Mouse (Mus musculus) hematopoietic stem cell, adult 5-6 weeks (primary cell): ENCODE data around the gene Prpf40b. TPM values are rescaled to one million over a fixed set of nuclear protein-coding genes. Genes with fewer than 3 reads are reported as not detected.
A peak's percentile ranks its signal among the peaks of the same experiment; 100 is the strongest.

Experiments
- ATAC-seq, 2 experiments: fragments of 125-278 bp in 1 of 2; replicated peaks in 1 of 2; 2 replicates each; pipeline ENCODE4 v1.8.0; 2016 to 2017; ENCODE audit warnings: inconsistent platforms in 2 of 2, mild to moderate bottlenecking in 2 of 2, moderate number of reproducible peaks in 2 of 2, low read depth in 1 of 2, moderate TSS enrichment in 1 of 2; ENCODE audit not compliant: low FRiP score in 2 of 2, poor library complexity in 2 of 2, severe bottlenecking in 2 of 2, insufficient read depth in 1 of 2, low TSS enrichment in 1 of 2
- total RNA-seq: library from RNA; stranded (forward); fragments of 172-1452, 232-1000 nt; gene quantifications from 2 replicates; pipeline ENCODE4 v1.2.3, GENCODE M21; 2017

Gene Prpf40b
- total RNA-seq, 1 experiment from 2014 or later, result 22.0 TPM

DNA sequence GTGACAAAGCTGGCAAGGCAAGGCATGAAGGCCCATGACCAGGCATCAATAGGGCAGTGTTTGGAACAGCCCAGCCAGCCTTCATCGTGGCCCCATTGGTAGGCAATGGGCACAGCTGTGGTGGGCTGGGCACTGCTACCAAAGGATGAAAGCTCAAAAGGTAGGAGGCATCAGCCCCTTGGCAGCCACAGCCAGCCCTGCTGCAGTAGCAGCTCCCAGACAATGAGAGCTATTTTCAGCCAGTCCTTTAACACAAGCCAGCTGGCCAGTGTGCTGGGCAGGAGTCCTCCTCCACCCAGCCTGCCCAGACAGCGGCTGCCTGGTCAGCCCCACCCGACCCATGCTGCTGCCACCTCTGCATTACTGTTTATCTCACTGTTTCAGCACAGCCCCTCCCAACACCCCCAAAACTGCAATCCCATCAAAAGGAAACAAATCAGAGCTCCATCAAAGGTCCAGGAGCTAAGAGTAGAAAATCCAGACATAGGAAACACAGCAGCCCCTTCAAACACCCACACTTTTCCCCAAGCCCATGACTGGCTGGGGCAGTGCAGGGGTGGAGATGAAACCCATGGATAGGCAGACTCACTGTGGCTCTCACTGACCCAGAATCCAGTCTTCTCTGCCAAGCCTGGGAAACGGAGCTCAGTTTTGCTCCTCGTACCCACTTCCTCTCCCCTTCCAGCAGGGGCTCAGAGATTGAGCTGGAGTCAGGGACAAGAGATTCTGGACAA is 48.7 kb downstream of the Prpf40b start:
- no peak for ATAC-seq

DNA sequence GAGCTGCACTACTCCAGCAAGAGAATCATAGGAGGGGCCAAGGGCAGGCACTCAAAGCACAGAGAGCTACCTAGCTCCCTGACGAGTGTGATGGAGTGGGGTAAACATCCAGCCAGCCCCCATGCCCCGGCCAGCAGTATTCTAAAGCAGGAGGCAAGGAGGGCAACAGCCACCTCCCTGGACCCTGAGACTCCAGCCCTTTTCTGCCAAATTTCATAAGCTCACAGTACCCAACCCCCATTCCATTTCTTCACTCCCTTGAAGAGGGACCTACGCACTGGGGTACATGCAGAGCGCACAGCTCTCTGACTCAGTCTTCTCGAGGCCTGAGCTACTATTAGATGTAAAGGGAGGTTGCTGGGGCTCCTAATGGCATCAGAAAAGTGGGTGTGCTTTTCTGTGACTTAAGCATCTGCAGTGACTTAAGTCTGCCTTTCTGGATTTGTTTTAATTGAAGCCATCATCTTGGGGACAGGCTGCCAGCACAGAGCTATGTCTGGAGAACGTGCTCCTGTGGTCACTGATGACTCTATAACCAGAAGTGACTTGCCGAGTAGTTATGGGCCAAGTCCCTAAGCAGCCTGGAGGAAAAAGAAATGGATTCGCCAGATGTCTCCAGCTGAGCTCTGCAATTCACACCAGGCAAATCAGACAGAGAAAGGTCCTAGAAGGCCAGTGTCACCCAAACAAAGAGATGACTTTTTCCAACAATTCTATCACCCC is 49.4 kb downstream of the Prpf40b start:
- ATAC-seq, result no peak

DNA sequence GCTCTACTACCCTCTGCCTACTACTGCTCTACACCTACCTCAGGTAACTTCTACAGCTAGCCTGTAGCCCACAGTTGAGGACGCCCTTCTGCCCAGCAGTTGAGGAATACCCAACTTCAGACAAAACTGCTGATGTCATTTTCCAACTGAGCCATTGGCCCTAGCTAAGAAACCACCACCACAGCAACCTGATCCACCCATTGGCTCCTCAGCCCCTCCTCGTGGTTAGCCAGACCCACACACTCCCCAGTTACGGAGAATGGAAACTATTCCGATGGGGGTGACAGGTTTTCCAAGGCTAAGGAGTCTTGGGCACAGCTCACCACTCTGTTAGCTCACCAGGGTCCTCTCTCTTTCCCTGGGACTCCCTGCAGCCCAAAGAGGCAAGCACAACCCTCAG is 50.1 kb downstream of the Prpf40b start:
- no peak for ATAC-seq

DNA sequence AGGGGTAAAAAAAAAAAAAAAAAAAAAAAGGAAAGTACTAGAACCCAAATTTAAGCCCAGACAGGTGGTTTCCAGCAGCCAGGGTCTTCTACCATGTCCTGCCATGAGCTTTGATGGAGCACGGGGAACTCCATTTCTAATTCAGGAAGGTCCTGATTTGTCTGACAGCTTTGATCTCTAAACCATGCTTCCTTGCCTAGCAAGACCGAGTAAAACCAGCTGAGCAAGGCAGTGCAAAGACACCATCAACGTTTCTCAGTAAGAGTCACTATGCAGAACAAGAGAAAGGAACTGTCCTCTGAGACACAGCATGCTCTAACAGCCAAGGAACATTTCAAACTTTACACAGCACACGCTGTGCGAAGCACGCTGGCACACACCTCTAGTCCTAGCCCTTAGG is 56.7 kb downstream of the Prpf40b start:
- ATAC-seq, result no peak

DNA sequence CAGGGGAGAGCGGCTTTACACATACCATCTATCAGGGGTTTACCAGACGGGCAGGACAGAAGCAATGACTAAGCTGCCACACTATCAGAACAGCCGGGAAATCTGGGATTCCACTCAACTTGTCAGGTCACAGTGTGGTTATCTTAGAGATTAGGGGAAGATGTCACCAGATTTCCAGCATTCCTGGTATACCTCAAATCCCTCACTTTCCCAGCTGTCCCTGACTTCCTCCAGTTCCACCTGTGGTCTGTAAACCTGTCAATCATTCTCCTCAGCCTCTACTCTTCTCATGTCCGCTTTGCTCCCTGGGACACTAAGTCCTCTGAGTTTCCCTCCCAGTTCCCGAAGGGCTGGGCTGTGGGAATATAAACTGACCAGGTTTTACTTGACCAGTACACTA is 57.4 kb downstream of the Prpf40b start:
- no peak for ATAC-seq

DNA sequence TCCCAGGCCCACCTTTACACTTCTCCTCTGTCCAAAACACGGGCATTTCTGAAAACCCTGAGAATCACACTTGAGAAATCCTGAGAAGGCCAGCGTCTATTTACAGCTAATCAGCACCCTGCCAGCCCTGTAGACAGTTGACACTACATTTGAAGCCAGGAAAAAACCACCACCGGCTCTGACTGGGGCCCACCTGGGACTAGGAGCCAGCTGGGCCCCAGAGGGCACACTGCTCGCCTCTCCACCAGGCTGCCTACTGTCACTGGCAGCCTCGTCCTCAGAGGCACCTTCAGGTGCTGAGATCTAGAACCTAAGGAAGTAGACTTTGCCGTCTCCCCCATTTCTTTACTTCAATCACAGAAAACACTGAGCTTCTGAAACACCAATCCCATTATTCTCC is 60.8 kb downstream of the Prpf40b start:
- ATAC-seq, result no peak

DNA sequence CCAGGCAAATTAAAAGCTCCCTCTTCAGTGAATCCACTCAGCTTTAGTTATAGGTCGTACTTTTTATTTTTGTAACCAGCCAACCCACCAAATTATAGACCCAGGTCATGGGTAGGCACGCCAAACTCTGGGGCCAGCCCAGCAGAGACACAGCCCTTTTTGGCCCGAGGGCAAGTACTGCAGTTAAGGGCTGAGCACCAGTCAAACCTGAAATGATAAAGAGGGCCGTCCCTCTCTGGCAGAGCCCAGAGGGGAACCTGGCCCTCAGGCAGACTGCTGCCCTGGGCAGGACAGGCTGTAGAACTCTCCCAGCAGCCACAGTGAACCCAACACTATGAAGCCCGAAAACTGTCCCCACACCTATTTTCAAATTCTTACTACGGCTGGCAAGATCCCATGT is 61.6 kb downstream of the Prpf40b start:
- no peak for ATAC-seq

DNA sequence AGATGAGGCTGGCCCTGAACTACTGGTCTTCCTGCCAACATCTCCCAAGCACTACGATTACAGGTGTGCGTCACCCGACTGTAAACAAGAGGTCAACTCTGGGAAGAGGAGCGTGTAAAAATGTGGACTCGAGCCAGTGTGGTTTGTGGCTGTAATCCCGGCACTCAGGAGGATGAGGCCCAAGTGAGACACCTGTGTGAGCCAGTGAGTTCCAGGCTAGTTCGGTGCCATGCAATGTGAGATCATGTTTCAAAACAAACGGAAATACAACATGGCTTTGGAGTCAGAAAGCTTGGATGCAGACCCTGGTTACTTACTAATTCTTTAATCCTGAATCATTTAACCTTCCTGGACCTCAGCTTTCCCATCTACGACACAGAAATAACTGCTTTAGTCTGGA is 64.1 kb downstream of the Prpf40b start:
- ATAC-seq, result no peak

DNA sequence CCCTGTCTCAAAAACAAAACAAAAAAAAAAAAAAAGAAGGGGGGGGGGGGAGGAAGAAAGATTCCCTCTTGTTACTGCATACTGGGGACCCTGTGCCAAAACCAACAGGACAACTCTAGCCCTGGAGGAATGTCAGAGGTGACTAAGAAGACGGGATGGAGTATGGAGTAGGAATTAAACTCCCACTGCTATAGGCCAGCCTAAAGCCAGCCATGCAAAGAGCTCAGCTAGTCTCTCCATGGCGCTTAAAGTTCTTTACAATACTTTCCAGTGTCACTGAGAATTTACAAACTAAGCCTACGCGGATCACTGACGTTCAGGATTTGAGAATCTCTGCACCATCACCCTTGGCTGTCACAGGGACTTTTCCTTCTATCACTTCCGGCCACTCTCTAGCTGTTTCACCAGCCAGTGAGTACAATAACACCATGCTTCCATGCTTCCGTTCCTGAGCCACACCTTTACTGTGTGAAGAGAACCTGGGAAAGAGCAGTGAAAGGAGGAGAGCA is 69.2 kb downstream of the Prpf40b start:
- no peak for ATAC-seq

DNA sequence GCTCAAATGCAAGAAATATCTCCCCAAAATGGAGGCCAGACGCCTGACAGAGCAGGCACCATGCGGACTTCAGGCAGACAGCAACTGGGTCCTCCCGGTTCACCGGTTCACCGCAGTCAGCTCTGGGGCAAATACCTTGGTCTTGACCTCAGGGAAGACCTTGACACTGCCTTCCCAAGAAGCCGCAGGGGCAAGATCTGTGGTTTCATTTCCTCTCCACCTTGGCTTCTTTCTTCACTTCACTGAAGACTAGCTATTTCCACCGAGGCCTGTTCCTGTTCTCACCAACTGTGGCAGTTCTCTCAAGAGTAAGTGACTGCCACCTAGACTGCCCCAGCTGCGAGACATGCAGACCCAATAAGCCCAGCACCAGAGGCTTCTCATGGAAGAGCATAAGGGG is 70.0 kb downstream of the Prpf40b start:
- peak; percentile 74 to 89 for ATAC-seq

Other genes starting within 250 kb of the Prpf40b start
- not detected in 2 replicates for gene Prph, start 239.9 kb upstream of the Prpf40b start, total RNA-seq
- gene Troap, start 220.5 kb upstream of the Prpf40b start, total RNA-seq, result 13.4 and 15.9 TPM in 2 replicates
- gene C1ql4, start 207.3 kb upstream of the Prpf40b start, total RNA-seq, result not detected in 2 replicates
- not detected in 2 replicates for gene Dnajc22, start 201.9 kb upstream of the Prpf40b start, total RNA-seq
- gene Spats2, start 169.2 kb upstream of the Prpf40b start, total RNA-seq, result 0.25 TPM in 1 of 2 replicates, not detected in the other
- gene Kcnh3, start 70.2 kb upstream of the Prpf40b start, total RNA-seq, result not detected in 2 replicates
- gene Mcrs1, start 43.1 kb upstream of the Prpf40b start, total RNA-seq, result 46.5 and 58.8 TPM in 2 replicates
- gene Fam186b, start 801 bp downstream of the Prpf40b start, total RNA-seq, result 0.05 TPM in 1 of 2 replicates, not detected in the other
- gene Fmnl3, start 75.4 kb downstream of the Prpf40b start, total RNA-seq, result 16.5 and 20.1 TPM in 2 replicates
- 120 and 133 TPM in 2 replicates for gene Tmbim6, start 97.8 kb downstream of the Prpf40b start, total RNA-seq
- gene Nckap5l, start 162.7 kb downstream of the Prpf40b start, total RNA-seq, result 0.89 and 1.8 TPM in 2 replicates
- 7.1 and 7.2 TPM in 2 replicates for gene Bcdin3d, start 179.6 kb downstream of the Prpf40b start, total RNA-seq
- gene Faim2, start 233.1 kb downstream of the Prpf40b start, total RNA-seq, result not detected in 2 replicates